Mouse (Mus musculus) heart, postnatal 0 days (tissue): ENCODE data around the gene Cadps.

Experiments used
- CTCF ChIP-seq: IDR thresholded peaks from 2 replicates; pipeline ENCODE4 v1.5.1; 2016; ENCODE audit warnings: antibody characterized with exemption, control low read depth, low read depth
- EP300 ChIP-seq: IDR thresholded peaks from 2 replicates; pipeline ENCODE4 v1.6.1; 2016; ENCODE audit warnings: antibody characterized with exemption, low read depth

- TF ChIP-seq EP300 = no peak
- TF ChIP-seq CTCF = no peak
Observed at GRCm38 (mm10) chr14:12437422-12437821, 385.5 kb downstream of the Cadps start.
